8 mouse cellular contexts compared by ENCODE assay signal in the genomic region with DNA sequence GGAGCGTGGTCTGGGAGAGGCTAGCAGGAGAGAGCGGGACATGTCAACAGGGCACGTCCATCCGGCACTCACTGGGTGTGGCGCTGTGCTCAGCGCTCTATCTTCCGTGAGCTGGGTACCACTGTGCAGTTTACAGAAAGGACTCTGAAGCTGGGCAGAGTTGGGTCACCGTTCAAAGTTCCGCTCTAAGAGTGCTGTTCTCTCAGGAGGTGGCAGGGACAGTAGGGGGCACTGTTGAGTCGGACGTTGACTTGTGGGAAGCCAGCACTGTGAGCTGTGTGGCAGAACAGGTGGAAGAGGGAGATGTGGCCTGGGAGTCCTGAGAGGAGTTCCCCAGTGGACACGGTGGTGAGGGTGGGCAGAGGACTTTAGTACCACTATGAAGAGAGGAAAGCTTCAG.
A peak's percentile ranks its signal among the peaks of the same experiment; 100 is the strongest.
DNase-seq lines count a peak whose midpoint lies in the region; ATAC-seq lines count a peak whose summit lies in the region.

No protein-coding gene starts in this region.

- no peaks in the 10 kb centered on the region for H3K36me3 ChIP-seq in kidney, embryonic 16.5 days (ENCODE audit: insufficient read depth, low read length)
- H3K36me3 ChIP-seq in liver, embryonic 11.5 days (ENCODE audit: control insufficient read depth, insufficient read depth, low read length) = no peaks in the 10 kb centered on the region
- H3K36me3 ChIP-seq in stomach, embryonic 14.5 days (ENCODE audit: control insufficient read depth, insufficient read depth, low read length) = no peaks in the 10 kb centered on the region

- H3K4me3 ChIP-seq in kidney, embryonic 16.5 days (ENCODE audit: low read length) = no peak overlapping the region
- H3K4me3 ChIP-seq in liver, embryonic 11.5 days (ENCODE audit: low read depth, low read length) = no peak overlapping the region
- no peak overlapping the region for H3K4me3 ChIP-seq in stomach, embryonic 14.5 days (ENCODE audit: low read depth, low read length)

- 43% methylated on average over 12 of the region's 12 CpGs for WGBS in kidney, embryonic 16.5 days
- WGBS in liver, embryonic 11.5 days = 40% methylated on average over 12 of the region's 12 CpGs
- 42% methylated on average over 12 of the region's 12 CpGs for WGBS in stomach, embryonic 14.5 days

- H3K9ac ChIP-seq in kidney, embryonic 16.5 days (replicated peaks; ENCODE audit: low read length) = no peak overlapping the region
- H3K9ac ChIP-seq in liver, embryonic 11.5 days (ENCODE audit: low read depth, low read length) = no peak overlapping the region
- no peak overlapping the region for H3K9ac ChIP-seq in stomach, embryonic 14.5 days (replicated peaks; ENCODE audit: low read depth, low read length)

- no peaks in the 10 kb centered on the region for H3K9me3 ChIP-seq in kidney, embryonic 16.5 days (ENCODE audit: low read length)
- H3K9me3 ChIP-seq in liver, embryonic 11.5 days (ENCODE audit: control insufficient read depth, low read length) = no peaks in the 10 kb centered on the region
- H3K9me3 ChIP-seq in stomach, embryonic 14.5 days (ENCODE audit: control insufficient read depth, low read depth, low read length) = no peaks in the 10 kb centered on the region

- H3K4me2 ChIP-seq in kidney, embryonic 16.5 days (replicated peaks; ENCODE audit: low read depth, low read length) = no peak overlapping the region
- H3K4me2 ChIP-seq in liver, embryonic 11.5 days = no peak overlapping the region
- no peak overlapping the region for H3K4me2 ChIP-seq in stomach, embryonic 14.5 days (replicated peaks; ENCODE audit: low read depth, low read length)

- no peak overlapping the region for H3K27ac ChIP-seq in kidney, embryonic 16.5 days (ENCODE audit: low read length)
- no peak overlapping the region for H3K27ac ChIP-seq in liver, embryonic 11.5 days (ENCODE audit: low read depth, low read length)
- no peak overlapping the region for H3K27ac ChIP-seq in stomach, embryonic 14.5 days (ENCODE audit: low read length)

- peak; percentile 46 for ATAC-seq in kidney, embryonic 16.5 days (ENCODE audit: low FRiP score, low TSS enrichment)
- ATAC-seq in liver, embryonic 11.5 days (replicated peaks; ENCODE audit: low FRiP score) = peak; percentile 76
- peak; percentile 65; the same call in 1 of the 2 replicates for ATAC-seq in stomach, embryonic 14.5 days (ENCODE audit: insufficient number of reproducible peaks, insufficient read depth, low FRiP score, low read depth)

- H3K4me1 ChIP-seq in kidney, embryonic 16.5 days (ENCODE audit: insufficient read depth, low read length) = 0 out of 2 replicates have a peak, but pooled peaks cover 3% of the 10 kb centered on the region
- H3K4me1 ChIP-seq in liver, embryonic 11.5 days (replicated peaks; ENCODE audit: control insufficient read depth, insufficient read depth, low read length) = no peaks in the 10 kb centered on the region
- no peaks in the 10 kb centered on the region for H3K4me1 ChIP-seq in stomach, embryonic 14.5 days (ENCODE audit: control insufficient read depth, insufficient read depth, low read length)

- H3K27me3 ChIP-seq in kidney, embryonic 16.5 days (ENCODE audit: insufficient read depth, low read length) = no peaks in the 10 kb centered on the region
- no peaks in the 10 kb centered on the region for H3K27me3 ChIP-seq in liver, embryonic 11.5 days (replicated peaks; ENCODE audit: control insufficient read depth, insufficient read depth, low read length)
- no peaks in the 10 kb centered on the region for H3K27me3 ChIP-seq in stomach, embryonic 14.5 days (ENCODE audit: control insufficient read depth, insufficient read depth, low read length)

- peak; percentile 87 for DNase-seq in 3T3-L1 (ENCODE audit: low read depth, low spot score)
- peak; percentile 85 for DNase-seq in adrenal gland, adult 2 months
- DNase-seq in embryo, embryonic 11.5 days (ENCODE audit: low read depth, low spot score) = peak; percentile 67
- DNase-seq in heart, adult 8-10 months (ENCODE audit: low spot score) = peak; percentile 81
- DNase-seq in liver, embryonic 11.5 days (ENCODE audit: low spot score) = peak; percentile 79
- DNase-seq in naive thymus-derived CD4-positive, alpha-beta T cell, adult 2 months (ENCODE audit: low read depth) = peak; percentile 86
